Mouse (Mus musculus): ENCODE measurements at regions not wholly inside any gene's neighbourhood (a gene's known extent, or its start where the extent isn't known, plus 50 kb on each side); places are given as distances from the start of the nearest gene placed in this dataset.
A peak's percentile ranks its signal among the peaks of the same experiment; 100 is the strongest.

GRCm38 (mm10) chr3:48911758-48912157 lies 845.4 kb downstream of the Pcdh18 start:
- no peak overlapping the region for H3K4me3 ChIP-seq (replicated peaks)
- H3K27ac ChIP-seq = no peak overlapping the region
- no peak overlapping the region for H3K9ac ChIP-seq
- H3K36me3 ChIP-seq (replicated peaks) = no peaks in the 10 kb centered on the region
- no peaks in the 10 kb centered on the region for H3K4me1 ChIP-seq
- ATAC-seq (ENCODE audit: low FRiP score) = no peak
- no peak overlapping the region for H3K4me2 ChIP-seq
- H3K9me3 ChIP-seq = no peaks in the 10 kb centered on the region
- no peaks in the 10 kb centered on the region for H3K27me3 ChIP-seq
- 62% methylated on average over 2 of the region's 2 CpGs for WGBS

- Histone ChIP-seq H3K27me3 (no peaks in the 10 kb centered on the region), H3K4me1 (no peaks in the 10 kb centered on the region), H3K36me3 (replicated peaks) (no peaks in the 10 kb centered on the region), H3K4me2 (no peak overlapping the region), H3K9me3 (no peaks in the 10 kb centered on the region), H3K27ac (no peak overlapping the region), H3K4me3 (replicated peaks) (no peak overlapping the region), H3K9ac (no peak overlapping the region)
- 64% methylated on average over 3 of the region's 3 CpGs for WGBS
- ATAC-seq (ENCODE audit: low FRiP score) = no peak
These were observed 866.7 kb downstream of the Pcdh18 start for GRCm38 (mm10) chr3:48890403-48890802.

GRCm38 (mm10) chr3:48887885-48888284 lies 869.2 kb downstream of the Pcdh18 start:
- no peak overlapping the region for H3K27ac ChIP-seq
- no peak overlapping the region for H3K4me2 ChIP-seq
- H3K9me3 ChIP-seq = no peaks in the 10 kb centered on the region
- no peak for ATAC-seq (ENCODE audit: low FRiP score)
- no peaks in the 10 kb centered on the region for H3K27me3 ChIP-seq
- WGBS = 55% methylated on average over 4 of the region's 4 CpGs
- no peak overlapping the region for H3K9ac ChIP-seq
- H3K4me3 ChIP-seq (replicated peaks) = no peak overlapping the region
- H3K4me1 ChIP-seq = no peaks in the 10 kb centered on the region
- H3K36me3 ChIP-seq (replicated peaks) = no peaks in the 10 kb centered on the region

- Histone ChIP-seq H3K9ac (no peak overlapping the region), H3K27ac (no peak overlapping the region), H3K4me2 (no peak overlapping the region), H3K9me3 (no peaks in the 10 kb centered on the region), H3K27me3 (no peaks in the 10 kb centered on the region), H3K36me3 (replicated peaks) (no peaks in the 10 kb centered on the region), H3K4me1 (no peaks in the 10 kb centered on the region), H3K4me3 (replicated peaks) (no peak overlapping the region)
- WGBS = 70% methylated on average over 2 of the region's 2 CpGs
- no peak for ATAC-seq (ENCODE audit: low FRiP score)
These were observed 887.6 kb downstream of the Pcdh18 start for GRCm38 (mm10) chr3:48869527-48869926.

- H3K36me3 ChIP-seq (replicated peaks) = no peaks in the 10 kb centered on the region
- H3K4me1 ChIP-seq = no peaks in the 10 kb centered on the region
- no peak overlapping the region for H3K9ac ChIP-seq
- WGBS = 60% methylated on average over 6 of the region's 6 CpGs
- no peaks in the 10 kb centered on the region for H3K9me3 ChIP-seq
- no peak overlapping the region for H3K4me2 ChIP-seq
- H3K27me3 ChIP-seq = no peaks in the 10 kb centered on the region
- ATAC-seq (ENCODE audit: low FRiP score) = peak; percentile 63; the same call in 1 of the 2 replicates
- no peak overlapping the region for H3K4me3 ChIP-seq (replicated peaks)
- no peak overlapping the region for H3K27ac ChIP-seq
These were observed 911.0 kb downstream of the Pcdh18 start for GRCm38 (mm10) chr3:48846049-48846653.

DNA sequence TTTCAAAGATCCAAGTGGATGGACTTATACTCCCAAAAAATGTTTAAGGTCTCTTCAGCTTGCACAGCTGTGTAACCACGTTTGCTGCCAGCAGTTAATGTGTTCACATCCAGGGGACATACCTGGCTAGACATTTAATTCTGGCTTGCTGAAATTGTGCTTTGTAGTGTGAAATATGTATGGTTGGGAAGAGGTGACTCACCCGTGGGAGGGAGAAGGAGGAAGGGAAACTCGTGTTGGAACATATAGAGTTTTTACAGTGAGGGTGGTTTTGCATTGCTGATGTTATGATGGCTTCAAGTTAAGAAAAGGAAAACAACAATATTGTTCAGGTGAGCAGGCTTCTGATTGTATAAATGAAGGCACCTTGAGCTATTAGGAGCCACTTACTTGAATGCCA lies 916.4 kb downstream of the Pcdh18 start:
- no peaks in the 10 kb centered on the region for H3K4me1 ChIP-seq
- 92% methylated on average over 3 of the region's 3 CpGs for WGBS
- H3K27me3 ChIP-seq = no peaks in the 10 kb centered on the region
- H3K9me3 ChIP-seq = no peaks in the 10 kb centered on the region
- H3K36me3 ChIP-seq (replicated peaks) = no peaks in the 10 kb centered on the region
- no peak overlapping the region for H3K9ac ChIP-seq
- ATAC-seq (ENCODE audit: low FRiP score) = no peak
- no peak overlapping the region for H3K27ac ChIP-seq
- no peak overlapping the region for H3K4me2 ChIP-seq
- H3K4me3 ChIP-seq (replicated peaks) = no peak overlapping the region

GRCm38 (mm10) chr3:48823360-48823759 lies 933.8 kb downstream of the Pcdh18 start:
- H3K36me3 ChIP-seq (replicated peaks) = no peaks in the 10 kb centered on the region
- H3K9ac ChIP-seq = no peak overlapping the region
- no peak overlapping the region for H3K4me3 ChIP-seq (replicated peaks)
- no peaks in the 10 kb centered on the region for H3K4me1 ChIP-seq
- H3K27me3 ChIP-seq = no peaks in the 10 kb centered on the region
- ATAC-seq (ENCODE audit: low FRiP score) = no peak
- WGBS = 52% methylated on average over 6 of the region's 6 CpGs
- no peaks in the 10 kb centered on the region for H3K9me3 ChIP-seq
- no peak overlapping the region for H3K27ac ChIP-seq
- no peak overlapping the region for H3K4me2 ChIP-seq

DNA sequence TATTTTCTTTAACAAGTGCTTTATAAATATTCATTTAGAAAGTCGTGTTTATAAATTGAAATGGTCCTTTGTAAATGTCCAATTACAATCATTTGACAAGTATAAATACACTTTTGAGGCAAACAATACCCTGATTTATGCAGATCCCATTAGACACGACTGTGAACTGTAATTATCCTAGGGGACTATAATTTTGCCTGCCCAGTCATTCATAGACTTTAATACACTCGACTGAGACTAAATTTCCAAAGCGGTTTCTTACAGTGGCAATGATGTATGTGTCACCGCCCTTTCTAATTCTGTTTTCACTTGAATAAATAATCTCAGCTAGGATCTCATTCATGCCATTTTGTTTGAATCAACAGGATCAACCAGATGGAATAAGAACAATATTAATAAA lies 952.7 kb downstream of the Pcdh18 start:
- H3K36me3 ChIP-seq (replicated peaks) = no peaks in the 10 kb centered on the region
- H3K9me3 ChIP-seq = no peaks in the 10 kb centered on the region
- H3K27ac ChIP-seq = no peak overlapping the region
- no peak overlapping the region for H3K4me3 ChIP-seq (replicated peaks)
- H3K9ac ChIP-seq = no peak overlapping the region
- no peaks in the 10 kb centered on the region for H3K4me1 ChIP-seq
- 0 out of 2 replicates have a peak, but pooled peaks cover 13% of the 10 kb centered on the region for H3K27me3 ChIP-seq
- peak; percentile 70; the same call in 1 of the 2 replicates for ATAC-seq (ENCODE audit: low FRiP score)
- 33% methylated on average over 5 of the region's 5 CpGs for WGBS
- H3K4me2 ChIP-seq = no peak overlapping the region

- Histone ChIP-seq H3K4me2 (no peak overlapping the region), H3K4me1 (no peaks in the 10 kb centered on the region), H3K4me3 (replicated peaks) (no peak overlapping the region), H3K27me3 (no peaks in the 10 kb centered on the region), H3K27ac (no peak overlapping the region), H3K9me3 (no peaks in the 10 kb centered on the region), H3K36me3 (replicated peaks) (no peaks in the 10 kb centered on the region), H3K9ac (no peak overlapping the region)
- WGBS = 90% methylated on average over 4 of the region's 4 CpGs
- no peak for ATAC-seq (ENCODE audit: low FRiP score)
These were observed 985.4 kb downstream of the Pcdh18 start for GRCm38 (mm10) chr3:48771709-48772108.
